Mouse (Mus musculus): ENCODE data around the gene Rnaseh2b.
A peak's percentile ranks its signal among the peaks of the same experiment; 100 is the strongest.

Rnaseh2b gene

GRCm38 (mm10) chr14:62322581-62323344 is 30.4 kb downstream of the Rnaseh2b start:
- no peak for DNase-seq (ENCODE audit: low read depth)

GRCm38 (mm10) chr14:62323457-62323856 is 31.1 kb downstream of the Rnaseh2b start:
- no peak for DNase-seq (ENCODE audit: low read depth)

- DNase-seq (ENCODE audit: low read depth) = no peak
These were observed 32.6 kb downstream of the Rnaseh2b start for GRCm38 (mm10) chr14:62324943-62325342.

GRCm38 (mm10) chr14:62326026-62326425 is 33.6 kb downstream of the Rnaseh2b start:
- DNase-seq (ENCODE audit: low read depth) = no peak

- DNase-seq (ENCODE audit: low read depth) = no peak
These were observed 34.8 kb downstream of the Rnaseh2b start for GRCm38 (mm10) chr14:62327171-62327570.

- DNase-seq (ENCODE audit: low read depth) = no peak
These were observed 36.2 kb downstream of the Rnaseh2b start for GRCm38 (mm10) chr14:62328606-62329005.

GRCm38 (mm10) chr14:62329631-62330030 is 37.2 kb downstream of the Rnaseh2b start:
- DNase-seq (ENCODE audit: low read depth) = no peak

GRCm38 (mm10) chr14:62331457-62331856 is 39.1 kb downstream of the Rnaseh2b start:
- DNase-seq (ENCODE audit: low read depth) = no peak

GRCm38 (mm10) chr14:62331866-62332619 is 39.7 kb downstream of the Rnaseh2b start:
- DNase-seq (ENCODE audit: low read depth) = peak; percentile 44

- no peak for DNase-seq (ENCODE audit: low read depth)
These were observed 41.7 kb downstream of the Rnaseh2b start for GRCm38 (mm10) chr14:62333909-62334687.

- DNase-seq (ENCODE audit: low read depth) = no peak
These were observed 46.8 kb downstream of the Rnaseh2b start for GRCm38 (mm10) chr14:62339196-62339595.

GRCm38 (mm10) chr14:62341887-62342642 is 49.7 kb downstream of the Rnaseh2b start:
- no peak for DNase-seq (ENCODE audit: low read depth)

GRCm38 (mm10) chr14:62342643-62343144 is 50.3 kb downstream of the Rnaseh2b start:
- DNase-seq (ENCODE audit: low read depth) = no peak

GRCm38 (mm10) chr14:62346570-62346969 is 54.2 kb downstream of the Rnaseh2b start:
- no peak for DNase-seq (ENCODE audit: low read depth)

GRCm38 (mm10) chr14:62347103-62347502 is 54.7 kb downstream of the Rnaseh2b start:
- no peak for DNase-seq (ENCODE audit: low read depth)

GRCm38 (mm10) chr14:62349786-62350185 is 57.4 kb downstream of the Rnaseh2b start:
- no peak for DNase-seq (ENCODE audit: low read depth)

- no peak for DNase-seq (ENCODE audit: low read depth)
These were observed 57.8 kb downstream of the Rnaseh2b start for GRCm38 (mm10) chr14:62350186-62350585.

- no peak for DNase-seq (ENCODE audit: low read depth)
These were observed 58.5 kb downstream of the Rnaseh2b start for GRCm38 (mm10) chr14:62350890-62351289.

- DNase-seq (ENCODE audit: low read depth) = no peak
These were observed 61.0 kb downstream of the Rnaseh2b start for GRCm38 (mm10) chr14:62353372-62353771.

GRCm38 (mm10) chr14:62353793-62354192 is 61.4 kb downstream of the Rnaseh2b start:
- DNase-seq (ENCODE audit: low read depth) = no peak

GRCm38 (mm10) chr14:62355201-62355600 is 62.8 kb downstream of the Rnaseh2b start:
- no peak for DNase-seq (ENCODE audit: low read depth)
